Mouse (Mus musculus) heart, postnatal 36 days (tissue): Measurements from ENCODE around the gene Smtn. TPM values are rescaled to one million over a fixed set of nuclear protein-coding genes. Genes with fewer than 3 reads are reported as not detected.
A peak's percentile ranks its signal among the peaks of the same experiment; 100 is the strongest.

Source experiments
- DNase-seq, 2 experiments: peaks; one replicate each; pipeline ENCODE4 v3.0.0; 2021 to 2022
- intact Hi-C: fragments of 180-260 bp; cut with DNase I; formaldehyde crosslinking; loops from one replicate; pipeline ENCODE4 v1.15.1; 2025
- total RNA-seq, 2 experiments: library from RNA; stranded (reverse); gene quantifications; 2 replicates each; pipeline ENCODE4 v1.2.3; 2021

Smtn gene
- total RNA-seq, 2 experiments from 2014 or later = 146 to 153 TPM

- intact Hi-C loops = no loop called here
Observed at GRCm38 (mm10) chr11:3548564-3549295, 8.3 kb upstream of the Smtn start.

DNA sequence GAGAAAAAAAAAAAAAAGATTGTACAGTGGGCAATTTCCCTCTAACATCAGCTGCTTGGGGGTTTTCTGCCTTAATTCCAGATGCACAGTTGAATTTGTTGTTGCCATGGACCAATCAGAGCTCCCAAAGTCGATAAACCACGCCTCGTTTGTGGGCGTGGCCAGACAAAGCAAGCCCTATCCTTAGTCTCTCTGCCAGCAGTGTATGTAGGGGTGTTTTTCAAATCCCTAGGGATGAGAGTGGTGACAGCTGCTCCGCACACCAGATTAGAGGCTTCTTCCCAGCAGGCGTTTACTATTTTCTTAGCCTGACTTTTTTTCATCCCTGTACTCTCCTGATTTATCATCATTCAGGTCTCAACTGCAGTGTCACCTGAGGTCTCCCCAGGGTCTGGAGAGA, 7.6 kb upstream of the Smtn start:
- intact Hi-C loops = no loop called here
- no peak for DNase-seq

More at GRCm38 (mm10) chr11:3548564-3549295, 8.3 kb upstream of the Smtn start:
- no peak for DNase-seq

DNA sequence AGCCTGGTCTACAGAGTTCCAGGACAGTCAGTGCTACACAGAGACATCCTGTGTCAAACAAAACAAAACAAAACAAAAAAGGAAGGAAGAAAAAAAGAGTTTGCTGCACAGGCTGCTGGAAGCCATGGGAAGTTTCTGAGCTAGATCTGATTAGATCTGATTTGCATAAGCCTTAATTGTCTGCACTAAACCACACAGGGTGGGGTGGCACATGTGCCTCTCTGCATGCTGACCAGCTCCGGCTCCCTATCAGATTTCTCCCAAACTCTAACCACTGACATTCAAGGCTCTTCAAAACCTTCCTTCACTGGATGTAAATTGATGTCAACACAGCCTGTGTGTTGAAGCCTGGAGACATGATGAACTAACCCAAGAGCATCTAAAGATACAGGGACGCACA, 6.6 kb upstream of the Smtn start:
- no peak for DNase-seq
- intact Hi-C loops = no loop called here

GRCm38 (mm10) chr11:3546242-3546562, 5.8 kb upstream of the Smtn start:
- intact Hi-C loops = no loop called here
- no peak for DNase-seq

GRCm38 (mm10) chr11:3545531-3546241, 5.3 kb upstream of the Smtn start:
- intact Hi-C loops = no loop called here
- DNase-seq = no peak

DNA sequence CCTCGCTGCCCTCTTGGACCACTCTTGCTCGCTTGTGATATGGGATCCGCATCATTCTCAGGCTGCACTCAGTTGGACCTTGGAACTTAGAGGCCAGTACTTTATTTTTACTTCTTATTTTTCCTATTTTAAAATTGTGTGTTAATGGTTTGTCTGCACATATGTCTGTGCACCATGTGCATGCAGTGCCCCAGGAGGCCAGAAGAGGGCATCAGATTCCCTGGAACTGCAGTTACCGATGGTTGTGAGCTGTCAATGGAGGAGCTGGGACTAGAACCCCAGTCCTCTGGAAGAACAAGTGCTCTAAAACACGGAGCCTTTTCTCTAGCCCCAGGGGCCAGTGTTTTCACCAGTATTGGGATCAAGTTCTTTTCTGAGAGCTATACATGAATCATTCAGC, 4.0 kb upstream of the Smtn start:
- intact Hi-C loops = no loop called here
- peak in 1 of 2 experiments; percentile 3 for DNase-seq

- peak; percentile 72 to 77 for DNase-seq
- intact Hi-C loops = no loop called here
Observed at GRCm38 (mm10) chr11:3543001-3543400, 2.6 kb upstream of the Smtn start.

DNA sequence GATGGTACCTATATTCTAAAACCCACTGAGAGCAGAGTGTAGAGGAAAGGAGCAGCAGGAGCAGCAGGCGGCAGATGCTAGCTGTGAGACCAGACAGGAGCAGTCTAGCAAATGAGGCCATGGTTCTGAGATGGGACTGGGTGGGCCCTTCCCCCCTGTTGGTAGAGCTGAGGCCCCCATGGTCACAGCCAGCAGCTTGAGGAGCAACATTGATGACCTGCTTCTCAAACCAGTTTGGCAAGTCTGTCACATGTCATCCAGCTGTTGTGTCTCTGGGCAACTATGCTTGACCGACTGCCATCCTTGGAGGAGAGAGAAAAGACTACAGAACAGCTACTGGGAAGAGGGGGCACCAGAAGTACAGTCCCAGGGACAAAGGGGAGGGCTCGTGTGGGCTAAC, 1.5 kb upstream of the Smtn start:
- DNase-seq = no peak
- intact Hi-C loops = no loop called here

DNA sequence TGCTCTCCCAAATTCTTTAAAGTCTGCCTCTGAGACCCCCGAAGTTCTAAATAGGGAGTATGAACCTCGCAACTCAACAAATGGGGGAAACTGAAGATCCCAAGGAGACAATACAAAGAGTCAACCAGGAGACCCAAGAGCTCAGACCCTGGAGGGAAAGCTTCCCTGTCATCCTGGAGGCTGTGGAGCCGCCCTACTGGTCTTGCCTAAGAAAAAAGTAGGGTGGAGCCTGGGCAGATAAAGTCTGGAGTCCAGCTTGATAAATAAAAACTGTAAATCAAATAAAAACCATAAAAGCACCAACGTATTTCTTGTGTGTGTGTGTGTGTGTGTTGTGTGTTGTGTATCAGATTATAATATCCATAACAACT, 601 bp downstream of the Smtn start:
- intact Hi-C loops = loop anchor here (5.0 to 10.0 kb wide), 2 partner anchors 152 to 375 kb away; partner anchors contain the start of gene Slc35e4
- DNase-seq = peak in 1 of 2 experiments; percentile 2

GRCm38 (mm10) chr11:3539111-3539825, 1.1 kb downstream of the Smtn start:
- intact Hi-C loops = loop anchor here (5.0 to 10.0 kb wide), 2 partner anchors 153 to 376 kb away; partner anchors contain the start of gene Slc35e4

GRCm38 (mm10) chr11:3538341-3538740, 2.1 kb downstream of the Smtn start:
- intact Hi-C loops = loop anchor here (5.0 to 10.0 kb wide), 2 partner anchors 154 to 376 kb away; partner anchors contain the start of gene Slc35e4

More at GRCm38 (mm10) chr11:3539111-3539825, 1.1 kb downstream of the Smtn start:
- peak; percentile 92 to 93 for DNase-seq

GRCm38 (mm10) chr11:3537711-3538110, 2.7 kb downstream of the Smtn start:
- intact Hi-C loops = loop anchor here (5.0 to 10.0 kb wide), 2 partner anchors 155 to 377 kb away; partner anchors contain the start of gene Slc35e4

More at GRCm38 (mm10) chr11:3538341-3538740, 2.1 kb downstream of the Smtn start:
- no peak for DNase-seq

DNA sequence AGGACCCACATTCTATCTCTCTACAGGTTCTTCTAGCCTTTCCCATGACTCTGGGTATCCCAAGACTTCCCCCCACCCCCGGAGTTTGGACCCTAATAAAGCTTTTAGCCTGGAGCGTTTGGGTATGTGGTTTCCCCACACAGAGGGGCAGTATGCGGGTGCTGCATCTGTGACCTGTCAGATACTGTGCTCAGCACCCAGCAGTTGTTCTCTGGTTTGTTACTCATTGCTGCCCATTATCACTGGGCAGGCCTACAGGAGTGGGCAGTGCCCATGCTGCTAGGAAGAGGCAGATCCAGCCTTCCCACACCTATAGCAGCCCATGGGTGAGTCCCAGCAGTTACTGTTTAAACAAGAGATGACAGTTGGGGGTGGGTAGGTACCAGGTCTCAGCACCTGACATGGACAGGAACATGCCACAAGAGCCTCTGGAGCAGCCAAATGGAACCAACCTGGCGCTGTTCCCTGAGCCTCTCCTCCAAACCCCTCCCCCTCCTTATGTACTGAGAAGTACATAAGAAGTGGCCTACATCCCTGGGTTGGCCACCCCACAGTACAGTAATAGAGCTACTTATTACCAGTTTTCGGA, 3.6 kb downstream of the Smtn start:
- intact Hi-C loops = loop anchor here (5.0 to 10.0 kb wide), 2 partner anchors 155 to 378 kb away; partner anchors contain the start of gene Slc35e4
- peak in 1 of 2 experiments; percentile 8 for DNase-seq

More at GRCm38 (mm10) chr11:3537711-3538110, 2.7 kb downstream of the Smtn start:
- peak in 1 of 2 experiments; percentile 2 for DNase-seq

GRCm38 (mm10) chr11:3536082-3536481, 4.3 kb downstream of the Smtn start:
- no peak for DNase-seq
- intact Hi-C loops = loop anchor here (5.0 to 10.0 kb wide), 2 partner anchors 156 to 379 kb away; partner anchors contain the start of gene Slc35e4

DNA sequence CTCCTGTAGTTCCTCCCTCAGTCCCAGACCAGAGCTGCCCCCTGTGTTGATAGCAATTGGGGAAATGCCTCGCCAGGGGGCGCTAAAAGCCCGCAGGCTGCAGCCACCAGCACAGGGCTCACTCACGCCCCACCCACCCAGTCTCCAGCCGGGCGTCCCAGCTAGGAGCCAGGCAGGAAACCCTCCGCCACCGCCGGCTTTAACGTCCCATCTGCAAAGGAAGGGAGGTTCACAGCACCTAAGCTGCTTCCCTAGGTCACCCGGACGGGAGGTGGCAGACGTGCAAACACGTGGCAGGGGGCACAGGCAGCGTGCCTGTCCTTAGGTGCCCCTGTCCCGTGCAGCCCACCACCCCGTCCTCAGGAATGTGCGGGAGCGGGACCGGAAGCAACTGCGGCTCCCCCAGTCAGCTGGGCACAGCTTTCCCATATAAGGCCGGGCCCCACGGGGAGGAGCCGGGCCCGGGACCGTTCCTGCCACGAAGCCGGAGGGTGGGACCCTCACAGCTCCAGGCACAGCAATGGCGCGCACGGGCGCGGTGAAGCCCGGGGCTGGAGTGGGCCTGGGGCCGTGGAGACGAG, 4.9 kb downstream of the Smtn start:
- intact Hi-C loops = loop anchor here (1.0 to 10.0 kb wide), 9 partner anchors 21 to 379 kb away; partner anchors contain the start of genes Morc2a, Selenom and Slc35e4
- DNase-seq = peak; percentile 98

GRCm38 (mm10) chr11:3534956-3535355, 5.5 kb downstream of the Smtn start:
- intact Hi-C loops = loop anchor here (1.0 to 10.0 kb wide), 9 partner anchors 20 to 380 kb away; partner anchors contain the start of genes Morc2a, Selenom and Slc35e4
- no peak for DNase-seq

- intact Hi-C loops = loop anchor here (10.0 kb wide), 1 partner anchor 381 kb away; the partner anchor contains the start of gene Slc35e4
- peak; percentile 2 to 4 for DNase-seq
Observed at GRCm38 (mm10) chr11:3533406-3533932, 6.9 kb downstream of the Smtn start.

GRCm38 (mm10) chr11:3532101-3532931, 8.1 kb downstream of the Smtn start:
- peak; percentile 2 to 3 for DNase-seq
- intact Hi-C loops = loop anchor here (10.0 kb wide), 1 partner anchor 382 kb away; the partner anchor contains the start of gene Slc35e4
